Mouse (Mus musculus): ENCODE results near the gene 1700028P14Rik.

1700028P14Rik gene

GRCm38 (mm10) chr19:23594950-23595349 is 57.7 kb downstream of the 1700028P14Rik start:
- no peak for DNase-seq

DNA sequence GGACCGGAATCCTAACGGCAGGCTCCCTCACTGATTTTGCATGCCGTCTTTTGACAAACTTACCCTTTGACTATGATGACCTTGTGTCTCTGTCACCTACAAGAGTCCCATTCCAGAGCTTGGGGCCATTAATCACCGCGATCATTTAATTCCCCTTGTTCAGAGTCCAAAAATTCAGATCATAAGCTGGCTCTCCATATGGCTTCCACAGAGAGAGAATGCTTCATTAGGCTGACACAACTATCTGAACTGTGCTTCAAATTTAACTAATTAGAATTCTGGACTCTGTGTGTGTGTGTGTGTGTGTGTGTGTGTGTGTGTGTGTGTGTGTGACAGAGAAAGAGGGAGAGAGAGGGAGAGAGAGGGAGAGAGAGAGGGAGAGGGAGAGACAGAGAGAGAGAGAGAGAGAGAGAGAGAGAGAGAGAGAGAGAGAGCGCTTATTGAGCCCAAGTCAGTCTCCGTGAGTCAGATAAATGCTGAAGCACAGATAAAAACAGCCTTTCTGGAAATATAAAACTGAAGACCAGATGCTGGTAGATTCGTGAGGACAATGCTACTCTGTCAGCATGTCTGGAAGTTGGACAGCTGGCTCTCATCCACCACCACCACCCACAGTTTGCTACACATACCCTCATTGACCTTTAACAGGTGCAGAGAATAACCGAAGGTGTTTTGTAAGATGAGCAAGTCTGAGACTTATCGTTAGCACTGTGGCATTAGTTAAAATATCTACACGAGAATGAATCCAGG is 73.8 kb downstream of the 1700028P14Rik start:
- DNase-seq = no peak

- no peak for DNase-seq
These were observed 75.9 kb downstream of the 1700028P14Rik start for GRCm38 (mm10) chr19:23576685-23577084.

DNA sequence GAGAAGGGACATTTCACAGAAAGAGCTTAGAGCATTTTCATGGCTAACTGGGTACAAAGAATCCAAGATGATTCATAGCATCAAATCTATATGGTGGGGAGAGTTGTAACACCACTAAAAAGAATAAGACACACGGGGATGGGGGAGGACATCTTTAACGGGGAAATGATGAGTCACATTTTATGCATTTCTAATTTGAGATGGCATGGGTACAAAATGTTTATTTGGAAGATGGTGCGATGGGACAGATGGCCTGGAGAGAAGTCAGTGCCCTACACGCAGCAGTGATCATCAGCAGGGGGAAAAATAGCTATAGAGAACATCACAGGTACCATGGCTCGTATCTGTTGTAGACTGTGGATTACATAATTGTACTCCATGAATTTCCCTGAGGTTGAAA is 88.9 kb downstream of the 1700028P14Rik start:
- no peak for DNase-seq

- DNase-seq = no peak
These were observed 90.0 kb downstream of the 1700028P14Rik start for GRCm38 (mm10) chr19:23562588-23562987.

- DNase-seq = no peak
These were observed 90.6 kb downstream of the 1700028P14Rik start for GRCm38 (mm10) chr19:23562061-23562460.

DNA sequence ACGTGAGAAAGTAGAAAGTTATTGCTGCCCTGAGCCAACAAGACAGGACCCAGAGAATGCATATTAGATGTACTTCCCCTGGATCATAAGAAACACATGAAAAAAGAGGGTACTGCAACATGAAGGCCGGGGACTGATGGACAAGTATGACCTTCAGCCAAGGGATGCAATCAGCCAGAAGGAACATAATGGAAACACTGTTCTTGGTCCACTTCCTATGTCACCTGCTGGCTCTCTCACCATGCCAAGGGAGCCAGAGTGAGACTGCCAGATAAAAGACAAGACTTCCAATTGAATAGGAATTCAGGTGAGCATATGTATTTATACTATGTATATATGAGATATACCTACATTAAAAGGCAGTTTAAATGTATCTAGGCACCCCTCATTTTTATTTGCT is 99.2 kb downstream of the 1700028P14Rik start:
- DNase-seq = no peak

- DNase-seq = no peak
These were observed 107.0 kb downstream of the 1700028P14Rik start for GRCm38 (mm10) chr19:23545604-23546003.

DNA sequence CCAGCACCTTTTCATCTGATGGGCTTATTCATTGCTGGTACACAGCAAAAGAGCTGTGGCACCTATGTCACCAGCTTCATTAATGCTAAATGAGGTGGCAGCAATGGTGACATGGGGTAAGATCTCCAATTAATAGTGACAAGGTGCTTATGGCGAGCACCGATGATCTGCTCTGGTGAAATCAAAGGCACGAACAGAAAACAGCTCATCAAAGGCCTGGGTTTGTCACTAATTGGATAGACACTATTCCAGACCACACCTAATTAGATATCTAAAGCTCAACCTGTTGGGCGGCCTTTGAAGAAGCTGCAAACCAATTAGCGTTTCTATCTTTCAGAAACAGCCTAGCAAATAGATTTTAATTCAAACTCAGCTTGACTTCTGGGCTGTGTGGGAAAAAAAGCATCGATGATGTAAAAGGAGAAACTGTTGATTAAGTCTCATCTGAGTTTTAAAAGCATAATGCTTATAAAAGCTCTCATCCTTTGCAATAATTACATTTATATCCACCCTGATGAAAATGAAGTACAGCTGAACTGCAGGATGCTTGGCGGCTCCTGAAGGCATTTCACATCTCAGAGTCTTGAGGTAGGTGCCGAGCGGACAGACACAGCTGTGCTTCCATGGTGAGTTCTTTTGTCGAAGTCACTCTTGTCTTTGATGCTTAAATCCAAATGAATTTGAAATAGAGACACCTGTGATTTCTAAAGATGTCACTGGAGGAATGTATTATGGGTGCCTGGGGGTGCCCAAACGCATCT is 109.2 kb downstream of the 1700028P14Rik start:
- DNase-seq = no peak

DNA sequence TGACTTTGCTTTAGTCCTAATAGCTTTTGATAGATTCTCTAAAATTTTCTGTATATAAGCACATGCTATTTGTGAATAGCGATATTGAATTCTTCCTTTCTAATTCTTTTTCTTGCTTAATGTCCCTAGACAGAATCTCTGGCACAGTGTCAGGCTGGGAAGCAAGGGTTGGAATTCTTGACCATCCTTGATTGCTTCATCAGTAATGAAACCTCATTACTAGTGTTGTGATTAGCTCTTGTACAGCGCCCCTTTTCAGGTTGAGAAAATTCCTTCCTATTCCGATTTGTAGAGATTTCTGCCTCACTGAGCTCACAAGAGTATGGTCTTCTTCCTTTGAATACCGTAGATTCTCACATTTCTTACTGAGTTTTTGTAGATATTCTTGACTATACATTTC is 109.9 kb downstream of the 1700028P14Rik start:
- DNase-seq = peak; percentile 28

DNA sequence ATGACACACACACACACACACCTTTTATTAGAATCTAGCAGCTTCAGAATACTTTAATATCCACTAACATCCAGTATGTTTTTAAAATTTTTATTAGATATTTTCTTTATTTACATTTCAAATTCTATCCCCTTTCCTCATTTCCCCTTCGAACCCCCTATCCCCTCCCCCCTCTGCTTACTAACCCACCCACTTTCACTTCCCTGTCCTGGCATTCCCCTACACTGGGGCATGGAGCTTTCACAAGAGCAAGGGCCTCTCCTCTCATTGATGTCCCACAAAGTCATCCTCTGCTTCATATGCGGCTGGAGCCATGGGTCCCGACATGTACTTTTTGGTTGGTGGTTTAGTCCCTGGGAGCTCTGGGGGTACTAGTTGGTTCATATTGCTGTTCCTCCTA is 116.9 kb downstream of the 1700028P14Rik start:
- no peak for DNase-seq

- peak; percentile 46 for DNase-seq
These were observed 120.7 kb downstream of the 1700028P14Rik start for GRCm38 (mm10) chr19:23531899-23532298.

- peak; percentile 76 for DNase-seq
These were observed 128.9 kb downstream of the 1700028P14Rik start for GRCm38 (mm10) chr19:23523711-23524110.

- no peak for DNase-seq
These were observed 130.8 kb downstream of the 1700028P14Rik start for GRCm38 (mm10) chr19:23521831-23522230.

DNA sequence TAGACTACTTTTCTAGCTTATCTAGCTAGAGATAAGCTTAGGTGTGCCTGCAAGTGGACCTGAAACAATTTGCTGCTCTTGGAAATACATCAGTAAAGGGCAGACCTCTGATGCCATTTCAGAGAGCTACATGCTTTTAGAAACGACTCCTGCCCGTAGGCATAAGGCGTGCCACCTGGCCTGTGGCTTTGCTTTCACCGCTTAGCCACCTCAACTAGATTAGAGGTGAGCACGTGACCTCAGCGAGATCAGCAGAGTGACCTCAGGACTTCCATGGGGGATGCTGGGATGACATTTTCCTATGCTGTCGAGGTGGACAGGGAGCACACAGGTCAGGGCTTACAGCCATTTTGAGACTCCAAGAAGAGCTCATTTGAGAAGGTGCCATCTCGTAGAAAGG is 131.5 kb downstream of the 1700028P14Rik start:
- DNase-seq = no peak

- no peak for DNase-seq
These were observed 132.0 kb downstream of the 1700028P14Rik start for GRCm38 (mm10) chr19:23520629-23521028.

DNA sequence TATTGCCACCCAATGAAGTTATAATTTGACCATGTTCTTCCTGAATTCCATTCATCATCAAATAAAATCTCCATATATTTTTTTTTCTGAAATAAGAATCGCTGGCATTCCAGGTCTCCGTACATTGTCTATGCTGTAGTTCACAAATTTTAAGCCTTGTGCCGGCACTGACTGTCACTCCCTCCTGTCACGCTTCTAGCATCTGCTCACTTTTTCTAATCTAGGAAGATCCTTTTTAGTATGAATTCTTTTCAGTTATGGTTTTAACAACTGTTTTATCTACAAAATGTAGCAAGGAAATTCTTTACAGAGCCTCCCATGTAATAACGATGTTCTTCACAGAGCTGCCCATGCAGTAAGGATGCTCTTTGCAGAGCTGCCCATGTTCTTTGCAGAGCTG is 134.1 kb downstream of the 1700028P14Rik start:
- DNase-seq = no peak

GRCm38 (mm10) chr19:23511303-23511702 is 141.3 kb downstream of the 1700028P14Rik start:
- peak; percentile 28 for DNase-seq

Data from lung, postnatal 14 days (tissue).